Mouse (Mus musculus) liver, adult 2 months (tissue): Measurements from ENCODE around the gene Pde2a.

ENCODE experiments used
- CTCF ChIP-seq: fragments of 200-500 bp; IDR thresholded peaks from 2 replicates; pipeline ENCODE4 v1.5.1; 2011; ENCODE audit warnings: low read depth, low read length, control low read depth
- POLR2A ChIP-seq: fragments of 200-500 bp; IDR thresholded peaks from 2 replicates; pipeline ENCODE4 v1.6.1; 2011; ENCODE audit warnings: low read length, control low read depth; ENCODE audit not compliant: insufficient read depth; ENCODE audit errors: extremely low read depth

GRCm38 (mm10) chr7:101444211-101444610 is 22.7 kb downstream of the Pde2a start:
- TF ChIP-seq CTCF: no peak
- TF ChIP-seq POLR2A: no peak
